Mouse (Mus musculus) thymus, adult 2 months (tissue): Measurements from ENCODE around the gene Rwdd2b. TPM values are rescaled to one million over a fixed set of nuclear protein-coding genes. Genes with fewer than 3 reads are reported as not detected.

Source experiments
- DNase-seq: peaks from one replicate; pipeline ENCODE4 v3.0.0; 2021
- H3K27ac ChIP-seq: fragments of 200-500 bp; 2 replicates; pipeline ENCODE4 v1.5.1; 2012; ENCODE audit warnings: low read length, control low read depth; ENCODE audit not compliant: control insufficient read depth, insufficient read depth
- H3K27me3 ChIP-seq: fragments of 200-500 bp; 2 replicates; pipeline ENCODE4 v1.6.1; 2012; ENCODE audit warnings: mild to moderate bottlenecking, low read length, moderate library complexity, mixed read lengths; ENCODE audit not compliant: control insufficient read depth, insufficient read depth
- H3K36me3 ChIP-seq: fragments of 200-500 bp; 2 replicates; pipeline ENCODE4 v1.6.1; 2012; ENCODE audit warnings: mild to moderate bottlenecking, low read length, moderate library complexity; ENCODE audit not compliant: control insufficient read depth, insufficient read depth
- H3K4me1 ChIP-seq: fragments of 200-500 bp; replicated peaks from 2 replicates; pipeline ENCODE4 v1.6.1; 2012; ENCODE audit warnings: low read length; ENCODE audit not compliant: control insufficient read depth, insufficient read depth
- H3K4me3 ChIP-seq: fragments of 200-500 bp; 2 replicates; pipeline ENCODE4 v1.5.1; 2012; ENCODE audit warnings: mild to moderate bottlenecking, low read length, control low read depth, moderate library complexity; ENCODE audit not compliant: control insufficient read depth, insufficient read depth
- CTCF ChIP-seq: fragments of 200-500 bp; IDR thresholded peaks from 2 replicates; pipeline ENCODE4 v1.5.1; 2012; ENCODE audit warnings: mild to moderate bottlenecking, control low read depth, low read length, moderate library complexity, borderline replicate concordance; ENCODE audit not compliant: control insufficient read depth, poor library complexity, insufficient read depth; ENCODE audit errors: extremely low read depth
- POLR2A ChIP-seq: fragments of 200-500 bp; IDR thresholded peaks from 2 replicates; pipeline ENCODE4 v1.6.1; 2012; ENCODE audit warnings: mild to moderate bottlenecking, low read length, control low read depth, moderate library complexity; ENCODE audit not compliant: control insufficient read depth, poor library complexity, insufficient read depth; ENCODE audit errors: extremely low read depth
- WGBS: fragments of 180-500 bp; shearing (Covaris S2); methylation state at CpG from one replicate; pipeline ENCODE4 v1.1.7; 2018; 5-methylcytosine and 5-hydroxymethylcytosine counted together
- polyA plus RNA-seq: library from polyadenylated mRNA; depleted of rRNA; stranded (reverse); fragments of >200 nt; gene quantifications from 2 replicates; pipeline ENCODE4 v1.2.3, GENCODE M21; 2012; rRNA removed

The Rwdd2b gene
- polyA plus RNA-seq, 1 experiment, result 9.5 TPM

DNA sequence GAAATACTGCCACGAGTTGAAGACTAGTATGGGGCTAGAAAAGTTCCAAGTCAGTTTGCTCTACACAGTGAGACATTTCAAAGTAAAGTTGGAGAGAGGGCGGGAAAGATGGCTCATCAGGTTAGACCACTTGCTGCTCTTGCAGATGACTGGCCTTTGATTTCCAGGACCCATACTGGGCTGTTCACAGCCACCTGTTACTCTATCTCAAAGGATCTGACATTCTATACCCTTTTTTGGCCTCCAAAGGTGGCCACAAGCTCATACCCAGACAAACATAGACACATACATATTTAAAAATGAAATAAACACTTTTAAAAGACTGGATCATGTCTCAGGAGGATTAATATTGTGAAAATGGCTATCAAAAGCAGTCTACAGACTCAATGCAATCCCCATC, 56.0 kb downstream of the Rwdd2b start:
- no peak overlapping the region for H3K27ac ChIP-seq
- H3K36me3 ChIP-seq, result peaks cover 79% of the 10 kb centered on the region
- WGBS, result 97% methylated on average over 2 of the region's 2 CpGs
- no peaks in the 10 kb centered on the region for H3K27me3 ChIP-seq
- no peaks in the 10 kb centered on the region for H3K4me1 ChIP-seq
- DNase-seq, result no peak
- no peak overlapping the region for H3K4me3 ChIP-seq
- TF ChIP-seq POLR2A, result no peak
- TF ChIP-seq CTCF, result no peak

Other genes starting within 250 kb of the Rwdd2b start
- 8.3 and 8.4 TPM in 2 replicates for gene N6amt1, start 86.4 kb downstream of the Rwdd2b start, polyA plus RNA-seq
- 9.8 and 11.1 TPM in 2 replicates for gene Ltn1, start 8.0 kb downstream of the Rwdd2b start, polyA plus RNA-seq
- 17.4 and 26.8 TPM in 2 replicates for gene Usp16, start 14.1 kb upstream of the Rwdd2b start, polyA plus RNA-seq
- 36.1 and 37.7 TPM in 2 replicates for gene Cct8, start 55.3 kb upstream of the Rwdd2b start, polyA plus RNA-seq
- gene Map3k7cl, start 112.8 kb upstream of the Rwdd2b start, polyA plus RNA-seq, result 3.9 and 4.1 TPM in 2 replicates